Mouse (Mus musculus) midbrain, embryonic 13.5 days (tissue): ENCODE results near the gene Ankrd35. TPM values are rescaled to one million over a fixed set of nuclear protein-coding genes. Genes with fewer than 3 reads are reported as not detected.

Experiments
- ATAC-seq: fragments of 200-750 bp; cut with Nextera tagmentation; 2 replicates; pipeline ENCODE4 v1.8.0; 2017; ENCODE audit warnings: mild to moderate bottlenecking, moderate TSS enrichment, moderate library complexity
- H3K27ac ChIP-seq: fragments of 300-500 bp; sonication (generic); 2 replicates; pipeline ENCODE4 v1.5.1; 2015; ENCODE audit warnings: inconsistent platforms, mild to moderate bottlenecking, moderate library complexity
- H3K27me3 ChIP-seq: fragments of 300-500 bp; sonication (generic); 2 replicates; pipeline ENCODE4 v1.6.1; 2015; ENCODE audit warnings: mild to moderate bottlenecking, inconsistent platforms
- H3K36me3 ChIP-seq: fragments of 300-500 bp; sonication (generic); 2 replicates; pipeline ENCODE4 v1.6.1; 2015; ENCODE audit warnings: mild to moderate bottlenecking, inconsistent platforms
- H3K4me1 ChIP-seq: fragments of 300-500 bp; sonication (generic); replicated peaks from 2 replicates; pipeline ENCODE4 v1.6.1; 2015; ENCODE audit warnings: inconsistent platforms
- H3K4me2 ChIP-seq: fragments of 300-500 bp; sonication (generic); replicated peaks from 2 replicates; pipeline ENCODE4 v1.6.1; 2015; ENCODE audit warnings: moderate library complexity, mild to moderate bottlenecking, inconsistent platforms
- H3K4me3 ChIP-seq: fragments of 300-500 bp; sonication (generic); replicated peaks from 2 replicates; pipeline ENCODE4 v1.5.1; 2015; ENCODE audit warnings: mild to moderate bottlenecking, inconsistent platforms
- H3K9ac ChIP-seq: fragments of 300-500 bp; sonication (generic); replicated peaks from 2 replicates; pipeline ENCODE4 v1.6.1; 2015; ENCODE audit warnings: mild to moderate bottlenecking, inconsistent platforms
- H3K9me3 ChIP-seq: fragments of 300-500 bp; sonication (generic); 2 replicates; pipeline ENCODE4 v1.6.1; 2016; ENCODE audit warnings: mild to moderate bottlenecking, inconsistent platforms
- WGBS: fragments of 180-500 bp; shearing (Covaris S2); methylation state at CpG from one replicate; pipeline ENCODE4 v1.1.7; 2015; 5-methylcytosine and 5-hydroxymethylcytosine counted together
- polyA plus RNA-seq: library from polyadenylated mRNA; unstranded; fragments of >200 nt; fragmentation: Nextera tagmentation; extraction: Ambion mirVana; gene quantifications from 2 replicates; pipeline ENCODE4 v1.2.1, GENCODE M21; 2015

Gene Ankrd35
- polyA plus RNA-seq, 1 experiment from 2014 or later: 0.58 TPM

GRCm38 (mm10) chr3:96696198-96696765, 26.4 kb downstream of the Ankrd35 start, which contains the start of gene Pias3:
Gene Pias3, plus strand, starts transcription at chr3:96696384.
- Histone ChIP-seq H3K9me3 (no peaks in the 10 kb centered on the region), H3K36me3 (peaks cover 18% of the 10 kb centered on the region), H3K4me2 (peak within 1 kb of the TSS; percentile 78), H3K4me3 (peak within 1 kb of the TSS; percentile 82), H3K9ac (peak within 1 kb of the TSS; percentile 88), H3K27me3 (0 out of 2 replicates have a peak, but pooled peaks cover 3% of the 10 kb centered on the region), H3K4me1 (peaks cover 26% of the 10 kb centered on the region), H3K27ac (peak within 1 kb of the TSS; percentile 92)
- under 1% methylated on average over 35 of the region's 35 CpGs for WGBS
- ATAC-seq: peak; percentile 73

GRCm38 (mm10) chr3:96696766-96697732, 27.1 kb downstream of the Ankrd35 start:
- H3K4me1 ChIP-seq: peaks cover 26% of the 10 kb centered on the region
- peaks cover 26% of the 10 kb centered on the region for H3K36me3 ChIP-seq
- under 1% methylated on average over 77 of the region's 85 CpGs for WGBS
- ATAC-seq: peak; percentile 91
- H3K4me2 ChIP-seq: peak overlapping the region; percentile 78
- no peaks in the 10 kb centered on the region for H3K9me3 ChIP-seq
- H3K4me3 ChIP-seq: peak overlapping the region; percentile 82
- peak overlapping the region; percentile 92 for H3K27ac ChIP-seq
- peak overlapping the region; percentile 88 for H3K9ac ChIP-seq
- H3K27me3 ChIP-seq: 0 out of 2 replicates have a peak, but pooled peaks cover 3% of the 10 kb centered on the region

- Histone ChIP-seq H3K9ac (no peak overlapping the region), H3K4me2 (no peak overlapping the region), H3K36me3 (peaks cover 44% of the 10 kb centered on the region), H3K9me3 (no peaks in the 10 kb centered on the region), H3K4me3 (no peak overlapping the region), H3K27ac (no peak overlapping the region), H3K4me1 (peaks cover 26% of the 10 kb centered on the region), H3K27me3 (no peaks in the 10 kb centered on the region)
- ATAC-seq: no peak
- 57% methylated on average over 19 of the region's 19 CpGs for WGBS
Measured at GRCm38 (mm10) chr3:96698993-96699690, 29.2 kb downstream of the Ankrd35 start.

GRCm38 (mm10) chr3:96700376-96700775, 30.4 kb downstream of the Ankrd35 start:
- no peak for ATAC-seq
- Histone ChIP-seq H3K4me1 (peaks cover 26% of the 10 kb centered on the region), H3K27ac (no peak overlapping the region), H3K4me2 (no peak overlapping the region), H3K4me3 (no peak overlapping the region), H3K9ac (no peak overlapping the region), H3K27me3 (no peaks in the 10 kb centered on the region), H3K9me3 (no peaks in the 10 kb centered on the region), H3K36me3 (peaks cover 57% of the 10 kb centered on the region)
- 52% methylated on average over 7 of the region's 7 CpGs for WGBS

GRCm38 (mm10) chr3:96701003-96701402, 31.1 kb downstream of the Ankrd35 start:
- H3K27ac ChIP-seq: no peak overlapping the region
- H3K27me3 ChIP-seq: no peaks in the 10 kb centered on the region
- H3K36me3 ChIP-seq: peaks cover 63% of the 10 kb centered on the region
- no peak overlapping the region for H3K4me3 ChIP-seq
- H3K9ac ChIP-seq: no peak overlapping the region
- H3K4me2 ChIP-seq: no peak overlapping the region
- WGBS: 89% methylated on average over 4 of the region's 4 CpGs
- no peaks in the 10 kb centered on the region for H3K9me3 ChIP-seq
- peaks cover 21% of the 10 kb centered on the region for H3K4me1 ChIP-seq
- no peak for ATAC-seq

- no peak overlapping the region for H3K4me3 ChIP-seq
- H3K9ac ChIP-seq: no peak overlapping the region
- H3K4me2 ChIP-seq: no peak overlapping the region
- H3K36me3 ChIP-seq: peaks cover 61% of the 10 kb centered on the region
- no peak overlapping the region for H3K27ac ChIP-seq
- peaks cover 9% of the 10 kb centered on the region; the same call in 1 of the 2 replicates for H3K4me1 ChIP-seq
- H3K9me3 ChIP-seq: no peaks in the 10 kb centered on the region
- no peak for ATAC-seq
- 71% methylated on average over 11 of the region's 11 CpGs for WGBS
- H3K27me3 ChIP-seq: peaks cover 12% of the 10 kb centered on the region
Measured at GRCm38 (mm10) chr3:96704778-96705177, 34.8 kb downstream of the Ankrd35 start.

- Histone ChIP-seq H3K4me3 (no peak overlapping the region), H3K4me2 (no peak overlapping the region), H3K36me3 (peaks cover 63% of the 10 kb centered on the region), H3K9me3 (no peaks in the 10 kb centered on the region), H3K27me3 (peaks cover 12% of the 10 kb centered on the region), H3K27ac (no peak overlapping the region), H3K9ac (no peak overlapping the region), H3K4me1 (peaks cover 9% of the 10 kb centered on the region; the same call in 1 of the 2 replicates)
- WGBS: 91% methylated on average over 11 of the region's 11 CpGs
- ATAC-seq: no peak
Measured at GRCm38 (mm10) chr3:96706217-96706616, 36.3 kb downstream of the Ankrd35 start.

- no peak for ATAC-seq
- WGBS: 78% methylated on average over 7 of the region's 7 CpGs
- Histone ChIP-seq H3K4me3 (no peak overlapping the region), H3K4me1 (peaks cover 9% of the 10 kb centered on the region; the same call in 1 of the 2 replicates), H3K36me3 (peaks cover 63% of the 10 kb centered on the region), H3K27me3 (peaks cover 12% of the 10 kb centered on the region), H3K9me3 (no peaks in the 10 kb centered on the region), H3K4me2 (no peak overlapping the region), H3K9ac (no peak overlapping the region), H3K27ac (no peak overlapping the region)
Measured at GRCm38 (mm10) chr3:96706984-96707383, 37.1 kb downstream of the Ankrd35 start.

GRCm38 (mm10) chr3:96707903-96708683, 38.2 kb downstream of the Ankrd35 start, which contains the start of gene Nudt17:
Gene Nudt17, minus strand, starts transcription at chr3:96708562.
- peaks cover 9% of the 10 kb centered on the region; the same call in 1 of the 2 replicates for H3K4me1 ChIP-seq
- no peak within 1 kb of the TSS for H3K27ac ChIP-seq
- H3K27me3 ChIP-seq: peaks cover 12% of the 10 kb centered on the region
- ATAC-seq: peak; percentile 91
- peak within 1 kb of the TSS; percentile 53 for H3K4me3 ChIP-seq
- WGBS: 5% methylated on average over 42 of the region's 42 CpGs
- H3K36me3 ChIP-seq: peaks cover 65% of the 10 kb centered on the region
- no peaks in the 10 kb centered on the region for H3K9me3 ChIP-seq
- peak within 1 kb of the TSS; percentile 92 for H3K4me2 ChIP-seq
- peak within 1 kb of the TSS; percentile 81 for H3K9ac ChIP-seq

GRCm38 (mm10) chr3:96708684-96709064, 38.7 kb downstream of the Ankrd35 start:
- WGBS: 45% methylated on average over 2 of the region's 2 CpGs

GRCm38 (mm10) chr3:96714286-96714685, 44.4 kb downstream of the Ankrd35 start:
- 93% methylated on average over 5 of the region's 5 CpGs for WGBS
- no peak for ATAC-seq

More at GRCm38 (mm10) chr3:96708684-96709064, 38.7 kb downstream of the Ankrd35 start:
- Histone ChIP-seq H3K36me3 (peaks cover 65% of the 10 kb centered on the region), H3K27ac (no peak overlapping the region), H3K27me3 (peaks cover 12% of the 10 kb centered on the region), H3K4me2 (peak overlapping the region; percentile 92), H3K4me3 (peak overlapping the region; percentile 53), H3K9ac (no peak overlapping the region; the same call in 1 of the 2 replicates), H3K4me1 (peaks cover 9% of the 10 kb centered on the region; the same call in 1 of the 2 replicates), H3K9me3 (no peaks in the 10 kb centered on the region)
- ATAC-seq: peak; percentile 12; the same call in 1 of the 2 replicates

More at GRCm38 (mm10) chr3:96714286-96714685, 44.4 kb downstream of the Ankrd35 start:
- H3K9me3 ChIP-seq: no peaks in the 10 kb centered on the region
- H3K36me3 ChIP-seq: peaks cover 76% of the 10 kb centered on the region
- H3K27ac ChIP-seq: no peak overlapping the region
- no peak overlapping the region for H3K4me3 ChIP-seq
- no peaks in the 10 kb centered on the region for H3K4me1 ChIP-seq
- no peak overlapping the region for H3K4me2 ChIP-seq
- no peak overlapping the region for H3K9ac ChIP-seq
- H3K27me3 ChIP-seq: no peaks in the 10 kb centered on the region
